11 mouse cellular contexts compared by ENCODE assay signal in genomic region chr12:98620922-98621321, GRCm38 (mm10). TPM values are rescaled to one million over a fixed set of nuclear protein-coding genes. Genes with fewer than 3 reads are reported as not detected.
DNase-seq lines count a peak whose midpoint lies in the region; ATAC-seq and TF ChIP-seq lines count a peak whose summit lies in the region.
"Not testable (repeated sequence)": the region's sequence is repeated elsewhere in the genome, so short reads cannot be mapped to it uniquely, and the experiment has no call there.
"Had no signal": no experiment of that assay in that cellular context is flagged by ENCODE, and none has a peak within 500 bp of the region (broad histone marks: within the 10 kb centered on the region; RNA-seq: fewer than 3 reads in every experiment).

No protein-coding gene starts in this region.

- in situ Hi-C loops in CH12.LX (cut with MboI; ENCODE audit: low pct_ligation_motif_present, low pct_unique_long_range_greater_than_20kb, low sequenced_read_pairs) = loop anchor here (10.0 kb wide), 1 partner anchor 416 kb away; no protein-coding TSS in a partner anchor

- H3K4me2 ChIP-seq in CH12.LX (ENCODE audit: insufficient read depth, low read depth, poor library complexity, severe bottlenecking); forebrain, embryonic 16.5 days (ENCODE audit: low read length); hindbrain, embryonic 16.5 days (ENCODE audit: low read length); liver, postnatal 0 days (ENCODE audit: low read depth, low read length); midbrain, postnatal 0 days (ENCODE audit: low read depth, low read length, poor library complexity, severe bottlenecking): not testable (repeated sequence)

- peak in 1 of 2 experiments; percentile 81; a peak in 2 of 4 replicates for TF ChIP-seq CTCF in CH12.LX (conservative IDR thresholded peaks at IDR 0.05 in 1 of 2, IDR thresholded peaks at IDR 0.05 in 1 of 2; ENCODE audit: low read depth in 2 of 2, low read length in 2 of 2)
- peak; percentile 44; the same call in 1 of the 2 replicates for TF ChIP-seq CTCF in cerebellum, adult 2 months (IDR thresholded peaks at IDR 0.05; ENCODE audit: borderline replicate concordance, insufficient read depth, low read depth, low read length)
- peak; percentile 17; the same call in 1 of the 2 replicates for TF ChIP-seq CTCF in liver, postnatal 0 days (IDR thresholded peaks at IDR 0.05; ENCODE audit: low read depth)
- peak; percentile 81 for TF ChIP-seq CTCF in midbrain, postnatal 0 days (IDR thresholded peaks at IDR 0.05)

- TF ChIP-seq POLR2A in CH12.LX (IDR thresholded peaks at IDR 0.05; ENCODE audit: low read depth, low read length); cerebellum, adult 2 months (IDR thresholded peaks at IDR 0.05; ENCODE audit: borderline replicate concordance, insufficient read depth, low read length): not testable (repeated sequence)

- H3K9me3 ChIP-seq in CH12.LX (replicated peaks; ENCODE audit: low read length); forebrain, embryonic 16.5 days (ENCODE audit: control insufficient read depth, low read length); hindbrain, embryonic 16.5 days (ENCODE audit: control insufficient read depth, low read length); liver, postnatal 0 days (ENCODE audit: low read length); midbrain, postnatal 0 days (ENCODE audit: low read length): not testable (repeated sequence)

- H3K79me2 ChIP-seq in CH12.LX (replicated peaks; ENCODE audit: control insufficient read depth, extremely low read depth, insufficient read depth, poor library complexity, severe bottlenecking) = not testable (repeated sequence)

- TF ChIP-seq EP300 in CH12.LX (IDR thresholded peaks at IDR 0.05; ENCODE audit: low read length); liver, postnatal 0 days (IDR thresholded peaks at IDR 0.05; ENCODE audit: low read depth): not testable (repeated sequence)

- H3K4me3 ChIP-seq in CH12.LX (replicated peaks in 1 of 3; ENCODE audit: low read depth in 2 of 3, low read length in 2 of 3, poor library complexity in 1 of 3); cerebellum, adult 2 months (replicated peaks; ENCODE audit: insufficient read depth, low read depth, low read length); forebrain, embryonic 16.5 days (replicated peaks; ENCODE audit: low read length); hindbrain, embryonic 16.5 days (ENCODE audit: low read length); liver, postnatal 0 days (ENCODE audit: low read depth, low read length); midbrain, postnatal 0 days (ENCODE audit: low read depth, low read length): not testable (repeated sequence)

- not testable (repeated sequence) for H3K9ac ChIP-seq in CH12.LX (ENCODE audit: insufficient read depth, low read depth); forebrain, embryonic 16.5 days (replicated peaks; ENCODE audit: low read depth, low read length); hindbrain, embryonic 16.5 days (ENCODE audit: low read depth, low read length); liver, postnatal 0 days (replicated peaks); midbrain, postnatal 0 days (replicated peaks; ENCODE audit: low read length, poor library complexity, severe bottlenecking)

- H3K4me1 ChIP-seq in CH12.LX (ENCODE audit: control insufficient read depth in 1 of 2, insufficient read depth in 2 of 2); cerebellum, adult 2 months (ENCODE audit: control insufficient read depth, insufficient read depth, low read length); forebrain, embryonic 16.5 days (replicated peaks; ENCODE audit: control insufficient read depth, insufficient read depth, low read length); hindbrain, embryonic 16.5 days (ENCODE audit: control insufficient read depth, insufficient read depth, low read depth, low read length); liver, postnatal 0 days (ENCODE audit: insufficient read depth); midbrain, postnatal 0 days (ENCODE audit: insufficient read depth, low read length): not testable (repeated sequence)

- dilution Hi-C loops in CH12.LX (cut with MboI; ENCODE audit: extremely low pct_ligation_motif_present, extremely low pct_unique_long_range_greater_than_20kb, low sequenced_read_pairs) = not testable (repeated sequence)

- not testable (repeated sequence) for H3K27ac ChIP-seq in CH12.LX (ENCODE audit: insufficient read depth, low read depth); cerebellum, adult 2 months (ENCODE audit: insufficient read depth, low read length); forebrain, embryonic 16.5 days (ENCODE audit: low read length); hindbrain, embryonic 16.5 days (ENCODE audit: low read depth, low read length); liver, postnatal 0 days (ENCODE audit: low read depth); midbrain, postnatal 0 days (ENCODE audit: low read depth, low read length)

- peak; percentile 74 for ATAC-seq in forebrain, embryonic 16.5 days
- ATAC-seq in hindbrain, embryonic 16.5 days = peak; percentile 70
- not testable (repeated sequence) for ATAC-seq in liver, postnatal 0 days; midbrain, postnatal 0 days (ENCODE audit: low FRiP score)

- TF ChIP-seq RAD21 in CH12.LX (IDR thresholded peaks at IDR 0.05; ENCODE audit: low read depth, low read length) = peak; percentile 91

- WGBS in cerebellum, adult 2 months = 19% methylated on average over 6 of the region's 6 CpGs
- 27% methylated on average over 6 of the region's 6 CpGs for WGBS in forebrain, embryonic 16.5 days
- WGBS in hindbrain, embryonic 16.5 days = 27% methylated on average over 6 of the region's 6 CpGs
- 49% methylated on average over 6 of the region's 6 CpGs for WGBS in liver, postnatal 0 days (ENCODE audit: insufficient replicate concordance)
- WGBS in midbrain, postnatal 0 days = 26% methylated on average over 6 of the region's 6 CpGs

- H3K27me3 ChIP-seq in CH12.LX (replicated peaks); cerebellum, adult 2 months (ENCODE audit: control insufficient read depth, insufficient read depth, low read length); forebrain, embryonic 16.5 days (replicated peaks; ENCODE audit: control insufficient read depth, insufficient read depth, low read length); hindbrain, embryonic 16.5 days (replicated peaks; ENCODE audit: control insufficient read depth, insufficient read depth, low read length); liver, postnatal 0 days (ENCODE audit: insufficient read depth, low read length); midbrain, postnatal 0 days (ENCODE audit: insufficient read depth, low read length): not testable (repeated sequence)

- not testable (repeated sequence) for H3K36me3 ChIP-seq in CH12.LX (replicated peaks in 1 of 2; ENCODE audit: control insufficient read depth in 1 of 2, insufficient read depth in 1 of 2, low read length in 1 of 2); forebrain, embryonic 16.5 days (ENCODE audit: control insufficient read depth, insufficient read depth); hindbrain, embryonic 16.5 days (ENCODE audit: control insufficient read depth, insufficient read depth, low read length); liver, postnatal 0 days (replicated peaks; ENCODE audit: insufficient read depth, low read length); midbrain, postnatal 0 days (ENCODE audit: insufficient read depth, low read length)

- peak; percentile 64 for DNase-seq in CH12.LX (ENCODE audit: extremely low read depth)
- peak; percentile 29 to 41 for DNase-seq in cerebellum, adult 2 months
- peak; percentile 51 for DNase-seq in embryo, embryonic 10.5 days (ENCODE audit: low spot score)
- DNase-seq in liver, postnatal 0 days = not testable (repeated sequence)
- DNase-seq in midbrain, postnatal 0 days (ENCODE audit: low spot score) = peak; percentile 64

TF ChIP-seq in CH12.LX, 34 proteins besides CTCF, POLR2A, EP300 and RAD21 (continues in another document):
- peak; percentile 47; the same call in 1 of the 2 replicates for TF ChIP-seq ELF1 (IDR thresholded peaks at IDR 0.05; ENCODE audit: low read depth, low read length)
- TF ChIP-seq SMC3 (IDR thresholded peaks at IDR 0.05; ENCODE audit: low read depth, low read length) = peak; percentile 86
- peak; percentile 52; the same call in 1 of the 2 replicates for TF ChIP-seq MAFK (IDR thresholded peaks at IDR 0.05; ENCODE audit: insufficient replicate concordance, low read length)

RNA-seq across cellular contexts. Expression of gene Spata7, which starts 7.0 kb away (rescaled TPM):
- total RNA-seq in CH12.LX (2012; rRNA removed) (6.2 and 7.8 TPM in 2 replicates), CH12.LX (2014; rRNA removed) (9.4 and 10.2 TPM in 2 replicates)
- polyA plus RNA-seq in CH12.LX (2012; ENCODE audit: insufficient read length, low read depth) = 7.0 and 8.2 TPM in 2 replicates
- polyA plus RNA-seq in cerebellum, adult 2 months (2012; rRNA removed) = 24.2 and 26.9 TPM in 2 replicates
- polyA plus RNA-seq in forebrain, embryonic 16.5 days (2015; fragmentation: Nextera tagmentation; extraction: Ambion mirVana) = 27.4 and 32.1 TPM in 2 replicates
- 30.9 and 35.9 TPM in 2 replicates for polyA plus RNA-seq in hindbrain, embryonic 16.5 days (2015; fragmentation: Nextera tagmentation; extraction: Ambion mirVana)
- polyA plus RNA-seq in liver, postnatal 0 days (2015; fragmentation: Nextera tagmentation; extraction: Ambion mirVana) = 1.3 and 1.7 TPM in 2 replicates
- total RNA-seq in midbrain, postnatal 0 days (2014; rRNA removed) = 29.2 and 41.6 TPM in 2 replicates
- 34.2 and 38.2 TPM in 2 replicates for polyA plus RNA-seq in midbrain, postnatal 0 days (2015; fragmentation: Nextera tagmentation; extraction: Ambion mirVana)

RNA-seq across cellular contexts. Expression of gene Kcnk10, which starts 42.8 kb away (rescaled TPM):
- total RNA-seq in CH12.LX (2012; rRNA removed) (4.4 and 7.5 TPM in 2 replicates), CH12.LX (2014; rRNA removed) (3.8 and 4.3 TPM in 2 replicates)
- polyA plus RNA-seq in CH12.LX (2012; ENCODE audit: insufficient read length, low read depth) = 2.3 and 2.4 TPM in 2 replicates
- polyA plus RNA-seq in cerebellum, adult 2 months (2012; rRNA removed) = 24.0 and 25.2 TPM in 2 replicates
- 57.8 and 58.8 TPM in 2 replicates for polyA plus RNA-seq in forebrain, embryonic 16.5 days (2015; fragmentation: Nextera tagmentation; extraction: Ambion mirVana)
- polyA plus RNA-seq in hindbrain, embryonic 16.5 days (2015; fragmentation: Nextera tagmentation; extraction: Ambion mirVana) = 33.9 and 35.0 TPM in 2 replicates
- 0.13 TPM in 1 of 2 replicates, not detected in the other for polyA plus RNA-seq in liver, postnatal 0 days (2015; fragmentation: Nextera tagmentation; extraction: Ambion mirVana)
- 56.6 and 62.6 TPM in 2 replicates for total RNA-seq in midbrain, postnatal 0 days (2014; rRNA removed)
- 33.0 and 37.4 TPM in 2 replicates for polyA plus RNA-seq in midbrain, postnatal 0 days (2015; fragmentation: Nextera tagmentation; extraction: Ambion mirVana)
- total RNA-seq: common myeloid progenitor, adult 5-6 weeks; gastrocnemius, postnatal 36 days; heart, postnatal 4 days had no signal
- polyA plus RNA-seq: G1E had no signal
